Mouse (Mus musculus): ENCODE data around the gene BC049715. TPM values are rescaled to one million over a fixed set of nuclear protein-coding genes. Genes with fewer than 3 reads are reported as not detected.

Gene BC049715
- not detected for polyA plus RNA-seq (2014; fragmentation: Illumina TruSeq; extraction: RNeasy Lipid Tissue Mini Kit (QIAGEN cat#74804); ENCODE audit: low read depth, low replicate concordance)

DNA sequence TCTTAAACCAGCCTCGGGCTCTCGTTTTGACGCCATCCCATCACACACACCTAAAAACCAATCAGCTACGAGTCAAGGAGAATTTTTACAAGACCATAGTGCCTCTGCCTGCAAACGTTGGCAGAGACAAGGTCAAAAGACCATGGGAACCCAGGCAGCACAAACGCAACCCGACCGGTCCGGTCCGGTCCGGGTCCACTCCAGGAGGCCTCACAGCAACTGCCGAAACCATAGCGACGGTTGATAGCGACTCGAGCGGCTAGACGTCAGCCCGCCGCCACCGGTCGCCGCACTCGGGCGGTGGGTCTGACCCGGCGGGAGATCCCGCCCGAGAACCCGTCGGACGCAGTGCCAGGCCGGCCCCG lies at the start of gene BC049715:
Gene BC049715, plus strand, starts transcription at position 111 of the 365 bp plus-strand sequence.

DNA sequence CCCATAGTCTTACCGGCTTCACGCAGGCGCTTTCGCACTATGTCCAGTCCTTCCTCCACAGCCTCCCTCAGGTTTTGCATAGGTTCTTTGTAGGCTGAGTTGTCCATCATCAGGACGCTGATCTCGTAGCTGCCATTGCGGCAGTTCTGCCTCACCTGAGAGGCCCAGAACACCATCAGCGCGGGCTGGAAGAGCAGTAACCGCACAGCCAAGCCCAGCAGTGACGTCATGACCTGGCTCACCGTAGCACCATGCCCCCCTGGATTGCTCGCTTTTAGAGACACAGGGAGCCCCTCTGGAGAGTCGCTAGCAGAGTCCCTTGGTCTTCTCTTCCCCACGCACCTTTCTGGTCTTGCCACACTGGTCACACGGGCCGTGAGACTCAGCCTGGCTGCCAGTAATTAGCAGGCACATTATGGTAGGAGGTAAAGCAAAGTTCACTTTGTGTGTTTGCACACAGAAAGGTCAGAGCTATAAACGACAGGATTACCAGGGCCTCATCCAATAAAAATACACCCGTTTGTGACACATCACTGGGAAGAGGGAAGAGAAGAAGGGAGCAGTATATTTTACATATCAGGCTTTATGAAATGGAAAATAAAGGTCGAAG lies 45.9 kb upstream of the BC049715 start, which contains the start of gene Gucy2c:
Gene Gucy2c, minus strand, starts transcription at position 389 of the 610 bp plus-strand sequence.

DNA sequence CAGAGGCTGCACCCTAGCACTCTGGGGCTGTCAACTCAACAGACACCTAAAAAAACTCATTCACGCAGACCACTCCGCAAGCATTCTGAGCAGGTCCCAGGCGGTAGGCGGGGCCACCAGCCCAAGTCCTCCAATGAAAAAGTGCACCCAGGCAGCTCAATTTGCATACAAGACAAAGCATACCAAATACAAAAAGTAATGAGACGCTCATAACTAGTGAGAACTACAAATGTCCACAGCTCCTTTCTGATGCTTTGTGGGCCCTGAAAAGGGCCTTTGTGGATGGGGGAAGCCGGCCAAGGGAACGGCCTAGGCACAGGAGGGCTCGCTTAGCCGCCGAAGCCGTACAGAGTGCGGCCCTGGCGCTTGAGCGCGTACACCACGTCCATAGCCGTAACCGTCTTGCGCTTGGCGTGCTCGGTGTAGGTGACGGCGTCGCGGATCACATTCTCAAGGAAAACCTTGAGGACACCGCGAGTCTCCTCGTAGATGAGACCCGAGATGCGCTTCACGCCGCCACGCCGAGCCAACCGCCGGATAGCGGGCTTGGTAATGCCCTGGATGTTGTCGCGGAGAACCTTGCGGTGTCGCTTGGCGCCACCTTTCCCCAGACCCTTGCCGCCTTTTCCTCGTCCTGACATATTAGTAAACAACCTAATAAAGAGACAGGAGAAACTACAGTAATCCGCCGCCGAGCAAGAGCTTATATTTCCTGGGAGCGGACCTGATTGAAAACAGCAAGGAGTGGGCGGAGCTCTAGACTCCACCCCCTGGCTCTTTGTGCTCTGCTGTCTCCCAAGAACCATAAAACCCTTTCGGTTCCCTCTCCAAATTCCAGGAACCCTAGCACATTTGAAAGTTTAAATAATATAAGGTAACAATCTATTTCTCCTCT lies 23.4 kb upstream of the BC049715 start, which contains the start of gene Hist4h4:
Gene Hist4h4, minus strand, starts transcription at position 677 of the 895 bp plus-strand sequence.

DNA sequence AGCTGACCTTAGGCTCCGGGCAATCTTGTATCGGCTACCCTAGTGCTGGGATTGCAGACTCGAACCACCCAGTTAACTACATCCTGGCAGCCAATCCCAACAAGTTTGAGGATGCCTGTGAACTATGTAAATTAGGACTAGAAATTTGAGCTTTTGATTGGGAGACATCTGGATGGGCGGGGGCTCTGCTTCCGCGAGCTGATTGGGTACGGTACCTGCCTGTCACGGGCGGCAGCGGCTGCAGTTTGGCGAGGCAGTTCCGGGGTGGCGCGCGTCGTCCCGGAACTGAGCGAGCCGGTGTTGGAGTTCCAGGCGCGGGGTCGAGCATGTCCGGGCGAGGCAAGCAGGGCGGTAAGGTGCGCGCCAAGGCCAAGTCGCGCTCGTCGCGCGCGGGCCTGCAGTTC lies 19.4 kb upstream of the BC049715 start, which contains the start of gene H2afj:
Gene H2afj, plus strand, starts transcription at position 231 of the 404 bp plus-strand sequence.

GRCm38 (mm10) chr6:136827881-136828561 lies 595 bp downstream of the BC049715 start, which contains the start of gene Wbp11:
TSS of gene Wbp11 (minus strand) at chr6:136828233.

GRCm38 (mm10) chr6:136835352-136835751 lies 7.9 kb downstream of the BC049715 start, which contains the start of gene Smco3:
TSS of gene Smco3 (minus strand) at chr6:136835452.

DNA sequence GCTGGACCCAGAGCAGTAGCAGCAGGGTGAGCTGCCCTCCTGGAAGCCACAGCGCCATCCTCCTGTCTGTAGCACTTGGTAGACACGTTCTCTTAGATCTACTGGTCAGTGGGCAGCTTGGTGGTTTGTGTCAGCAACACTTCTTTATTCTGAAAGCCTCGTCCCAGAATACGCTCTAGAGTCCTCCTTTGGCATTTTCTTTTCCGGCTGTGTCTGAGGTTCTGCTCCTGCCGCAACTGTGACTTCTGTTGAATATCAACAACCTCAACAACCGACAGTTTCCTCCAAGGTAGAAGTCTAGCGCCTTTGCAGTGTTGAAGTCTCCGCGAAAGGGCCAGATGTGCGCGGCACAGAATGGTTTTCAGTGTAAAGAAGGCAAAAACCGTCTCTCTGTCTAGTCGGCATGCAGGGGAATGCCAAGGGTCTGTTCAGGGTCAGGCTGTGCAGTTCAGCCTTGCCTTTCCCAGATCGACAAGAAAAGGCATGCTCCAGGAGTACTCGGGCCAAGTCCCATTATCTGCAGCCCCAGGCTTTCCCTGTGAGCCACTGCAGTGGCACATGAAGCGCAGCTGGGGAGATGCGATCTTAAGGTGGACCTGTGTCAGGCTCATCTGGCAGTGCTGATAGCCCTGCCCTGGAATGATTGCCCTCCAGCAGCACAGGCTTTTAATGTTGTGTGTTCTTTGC lies 29.9 kb downstream of the BC049715 start, which contains the start of gene Art4:
Gene Art4, minus strand, starts transcription at position 548 of the 687 bp plus-strand sequence.

GRCm38 (mm10) chr6:136875670-136876069 lies 48.2 kb downstream of the BC049715 start, which contains the start of gene Mgp:
TSS of gene Mgp (minus strand) at chr6:136875823.

Other genes with a start within 250 kb of the BC049715 start
- 63.1 TPM for gene Plbd1, start 165.7 kb upstream of the BC049715 start, polyA plus RNA-seq (2014; fragmentation: Illumina TruSeq; extraction: RNeasy Lipid Tissue Mini Kit (QIAGEN cat#74804); ENCODE audit: low read depth, low replicate concordance)
- gene Gucy2c, start 45.9 kb upstream of the BC049715 start, polyA plus RNA-seq (2014; fragmentation: Illumina TruSeq; extraction: RNeasy Lipid Tissue Mini Kit (QIAGEN cat#74804); ENCODE audit: low read depth, low replicate concordance) = not detected
- not detected for gene Hist4h4, start 23.2 kb upstream of the BC049715 start, polyA plus RNA-seq (2014; fragmentation: Illumina TruSeq; extraction: RNeasy Lipid Tissue Mini Kit (QIAGEN cat#74804); ENCODE audit: low read depth, low replicate concordance)
- gene H2afj, start 19.4 kb upstream of the BC049715 start, polyA plus RNA-seq (2014; fragmentation: Illumina TruSeq; extraction: RNeasy Lipid Tissue Mini Kit (QIAGEN cat#74804); ENCODE audit: low read depth, low replicate concordance) = 15.6 TPM
- gene Wbp11, start 607 bp downstream of the BC049715 start, polyA plus RNA-seq (2014; fragmentation: Illumina TruSeq; extraction: RNeasy Lipid Tissue Mini Kit (QIAGEN cat#74804); ENCODE audit: low read depth, low replicate concordance) = 46.2 TPM
- gene Smco3, start 7.8 kb downstream of the BC049715 start, polyA plus RNA-seq (2014; fragmentation: Illumina TruSeq; extraction: RNeasy Lipid Tissue Mini Kit (QIAGEN cat#74804); ENCODE audit: low read depth, low replicate concordance) = not detected
- 21.8 TPM for gene Art4, start 30.1 kb downstream of the BC049715 start, polyA plus RNA-seq (2014; fragmentation: Illumina TruSeq; extraction: RNeasy Lipid Tissue Mini Kit (QIAGEN cat#74804); ENCODE audit: low read depth, low replicate concordance)
- gene Mgp, start 48.2 kb downstream of the BC049715 start, polyA plus RNA-seq (2014; fragmentation: Illumina TruSeq; extraction: RNeasy Lipid Tissue Mini Kit (QIAGEN cat#74804); ENCODE audit: low read depth, low replicate concordance) = 884 TPM
- 0.55 TPM for gene Erp27, start 94.6 kb downstream of the BC049715 start, polyA plus RNA-seq (2014; fragmentation: Illumina TruSeq; extraction: RNeasy Lipid Tissue Mini Kit (QIAGEN cat#74804); ENCODE audit: low read depth, low replicate concordance)
- not detected for gene Pde6h, start 96.2 kb downstream of the BC049715 start, polyA plus RNA-seq (2014; fragmentation: Illumina TruSeq; extraction: RNeasy Lipid Tissue Mini Kit (QIAGEN cat#74804); ENCODE audit: low read depth, low replicate concordance)
- gene Arhgdib, start 114.3 kb downstream of the BC049715 start, polyA plus RNA-seq (2014; fragmentation: Illumina TruSeq; extraction: RNeasy Lipid Tissue Mini Kit (QIAGEN cat#74804); ENCODE audit: low read depth, low replicate concordance) = 37.2 TPM